Mouse (Mus musculus) skeletal muscle tissue, postnatal 0 days (tissue): ENCODE measurements around the gene Sept7. TPM values are rescaled to one million over a fixed set of nuclear protein-coding genes. Genes with fewer than 3 reads are reported as not detected.

Experiments used
- polyA plus RNA-seq: library from polyadenylated mRNA; unstranded; fragments of >200 nt; fragmentation: Nextera tagmentation; extraction: Ambion mirVana; gene quantifications from 2 replicates; pipeline ENCODE4 v1.2.1, GENCODE M21; 2015

Gene Sept7
- polyA plus RNA-seq, result 182 and 200 TPM in 2 replicates

GRCm38 (mm10) chr9:25252283-25252726 is at the start of gene Sept7:
Gene Sept7, plus strand, starts transcription at chr9:25252439.

Other genes starting within 250 kb of the Sept7 start
- not detected in 2 replicates for gene Gm10181, start 163.0 kb upstream of the Sept7 start, polyA plus RNA-seq
- 35.1 and 36.3 TPM in 2 replicates for gene Herpud2, start 100.6 kb upstream of the Sept7 start, polyA plus RNA-seq
- 28.3 and 32.0 TPM in 2 replicates for gene Eepd1, start 229.1 kb downstream of the Sept7 start, polyA plus RNA-seq